Mouse (Mus musculus) olfactory bulb, adult 2 months (tissue): ENCODE measurements around the gene Dek.

Experiments
- CTCF ChIP-seq: fragments of 200-500 bp; IDR thresholded peaks from 2 replicates; pipeline ENCODE4 v1.5.1; 2012; ENCODE audit warnings: low read depth, mild to moderate bottlenecking, low read length, moderate library complexity; ENCODE audit not compliant: insufficient read depth
- POLR2A ChIP-seq: fragments of 200-500 bp; IDR thresholded peaks from 2 replicates; pipeline ENCODE4 v1.6.1; 2012; ENCODE audit warnings: mild to moderate bottlenecking, low read depth, low read length, moderate library complexity; ENCODE audit not compliant: insufficient read depth

DNA sequence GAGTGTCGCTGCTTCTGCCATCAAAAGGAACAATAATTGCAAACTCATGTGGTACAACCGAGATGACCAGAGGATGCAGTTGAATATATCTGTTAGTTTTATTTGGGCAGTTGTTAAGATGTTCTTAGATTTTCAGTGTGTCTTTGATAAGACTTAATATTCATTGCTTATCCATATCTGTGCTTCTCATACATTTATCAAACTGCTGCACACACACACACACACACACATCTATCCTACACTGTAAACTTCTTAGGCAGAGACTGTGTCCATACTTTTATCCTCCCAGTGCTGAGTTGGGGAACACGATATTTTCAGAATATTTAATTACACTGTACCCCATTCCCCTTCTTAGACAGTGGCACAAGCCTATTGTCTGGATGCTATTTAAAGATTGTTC, 5.2 kb upstream of the Dek start:
- TF ChIP-seq CTCF (no peak), POLR2A (no peak)
